Mouse (Mus musculus) bone marrow macrophage, adult 2 months (primary cell): ENCODE data around the gene Radil.

Source experiments
- CTCF ChIP-seq: IDR thresholded peaks from 2 replicates; pipeline ENCODE4 v1.5.1; 2012; ENCODE audit warnings: low read depth, mild to moderate bottlenecking, low read length, moderate library complexity
- POLR2A ChIP-seq: IDR thresholded peaks from 2 replicates; pipeline ENCODE4 v1.6.1; 2012; ENCODE audit warnings: mild to moderate bottlenecking, low read depth, low read length, borderline replicate concordance

- no peak for TF ChIP-seq POLR2A
- no peak for TF ChIP-seq CTCF
Measured at GRCm38 (mm10) chr5:142555866-142556265, 5.0 kb upstream of the Radil start.
